In the genomic region with DNA sequence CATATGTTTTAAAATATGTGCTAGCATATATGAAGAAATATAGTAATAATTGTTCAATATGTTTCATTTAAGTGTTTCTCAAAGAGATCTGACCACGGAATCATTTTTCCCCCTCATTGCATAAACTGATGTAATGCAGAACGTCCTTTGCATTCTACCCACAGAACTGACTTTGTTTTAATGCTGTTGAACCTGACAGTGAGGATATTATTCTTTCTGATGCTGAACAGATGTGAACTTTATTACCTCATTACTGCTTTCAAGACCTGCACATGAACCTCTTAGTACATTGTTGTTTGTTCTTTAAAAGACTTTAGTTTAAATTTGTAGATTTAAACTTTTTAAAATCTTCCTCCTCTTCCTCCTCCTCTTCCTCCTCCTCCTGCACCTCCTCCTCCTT, we compare ENCODE assay signal across 7 mouse cellular contexts.
"Had no signal": no experiment of that assay in that cellular context is flagged by ENCODE, and none has a peak within 500 bp of the region (broad histone marks: within the 10 kb centered on the region; RNA-seq: fewer than 3 reads in every experiment).

No protein-coding gene starts in this region.

- H3K9me3 ChIP-seq: midbrain, embryonic 13.5 days had no signal

- H3K9ac ChIP-seq: liver, embryonic 14.5 days; midbrain, embryonic 13.5 days had no signal

- H3K4me3 ChIP-seq: midbrain, embryonic 13.5 days had no signal

- H3K4me1 ChIP-seq: midbrain, embryonic 13.5 days had no signal

- H3K4me2 ChIP-seq: midbrain, embryonic 13.5 days had no signal

- DNase-seq: kidney, adult 18-20 months; kidney, postnatal 25 days; lung, adult 18-20 months; thymus, postnatal 4 days had no signal

- ATAC-seq: midbrain, embryonic 13.5 days had no signal

- H3K36me3 ChIP-seq: midbrain, embryonic 13.5 days had no signal

- H3K27me3 ChIP-seq: midbrain, embryonic 13.5 days had no signal

- H3K27ac ChIP-seq: liver, embryonic 14.5 days; midbrain, embryonic 13.5 days; stomach, postnatal 0 days had no signal
